Mouse (Mus musculus) bone marrow, adult 2 months (tissue): Measurements from ENCODE around the gene Msh4. TPM values are rescaled to one million over a fixed set of nuclear protein-coding genes. Genes with fewer than 3 reads are reported as not detected.

Source experiments
- H3K27ac ChIP-seq: fragments of 200-500 bp; 2 replicates; pipeline ENCODE4 v1.5.1; 2012; ENCODE audit warnings: low read depth, mild to moderate bottlenecking, control low read depth, inconsistent platforms, low read length; ENCODE audit not compliant: control insufficient read depth, poor library complexity, insufficient read depth
- H3K4me1 ChIP-seq: fragments of 200-500 bp; 2 replicates; pipeline ENCODE4 v1.6.1; 2011; ENCODE audit warnings: low read length; ENCODE audit not compliant: control insufficient read depth, insufficient read depth
- H3K4me3 ChIP-seq: fragments of 200-500 bp; replicated peaks from 2 replicates; pipeline ENCODE3; 2011; ENCODE audit warnings: mild to moderate bottlenecking, low read depth, low read length, control low read depth; ENCODE audit not compliant: control insufficient read depth
- CTCF ChIP-seq: fragments of 200-500 bp; IDR thresholded peaks from 2 replicates; pipeline ENCODE4 v1.5.1; 2011; ENCODE audit warnings: low read length, control low read depth; ENCODE audit not compliant: control insufficient read depth, insufficient read depth
- POLR2A ChIP-seq: fragments of 200-500 bp; IDR thresholded peaks from 2 replicates; pipeline ENCODE4 v1.6.1; 2011; ENCODE audit warnings: low read depth, mild to moderate bottlenecking, control low read depth, low read length, borderline replicate concordance; ENCODE audit not compliant: control insufficient read depth
- WGBS: fragments of 180-500 bp; shearing (Covaris S2); methylation state at CpG from one replicate; pipeline ENCODE4 v1.1.7; 2018; 5-methylcytosine and 5-hydroxymethylcytosine counted together
- polyA plus RNA-seq: library from polyadenylated mRNA; stranded (reverse); fragments of >200 nt; gene quantifications from 2 replicates; pipeline ENCODE4 v1.2.4, GENCODE M21; 2011; ENCODE audit warnings: low replicate concordance; ENCODE audit not compliant: missing spikeins, insufficient read depth, insufficient read length

The Msh4 gene
- polyA plus RNA-seq, 1 experiment, result not detected

DNA sequence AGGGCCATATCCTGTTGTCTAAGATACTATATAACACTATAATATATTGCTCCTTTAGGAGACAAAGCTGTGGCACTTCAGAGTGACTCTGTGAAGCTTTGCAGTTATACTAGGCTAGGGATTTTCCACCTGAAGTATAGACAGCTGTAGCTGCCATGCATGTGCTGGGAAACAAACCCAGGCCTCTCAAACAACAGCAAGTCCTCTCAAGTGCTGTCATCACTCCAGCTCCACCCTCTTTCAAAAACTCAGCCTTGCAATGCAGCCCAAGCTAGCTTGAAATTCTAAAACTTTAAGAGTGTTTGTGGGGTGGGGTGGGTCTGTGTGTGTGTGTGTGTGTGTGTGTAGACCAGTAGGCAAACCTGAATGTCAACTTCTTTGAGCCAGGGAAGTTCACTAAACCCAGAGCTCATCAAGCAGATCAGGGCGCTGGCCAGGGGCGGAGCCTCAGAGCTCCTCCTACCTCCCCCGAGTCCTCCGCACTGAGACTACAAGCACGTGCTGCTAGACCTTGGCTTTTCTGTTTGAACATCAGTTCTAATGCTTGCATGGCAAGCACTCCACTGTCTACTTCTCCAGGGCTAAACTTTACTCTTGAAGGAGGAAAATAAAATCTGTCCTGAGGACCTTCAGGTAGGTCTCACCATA, 56.4 kb downstream of the Msh4 start:
- 10% methylated on average over 5 of the region's 5 CpGs for WGBS
- TF ChIP-seq POLR2A, result no peak
- no peak for TF ChIP-seq CTCF
- no peak overlapping the region for H3K27ac ChIP-seq
- peaks cover 3% of the 10 kb centered on the region for H3K4me1 ChIP-seq
- no peak overlapping the region for H3K4me3 ChIP-seq

DNA sequence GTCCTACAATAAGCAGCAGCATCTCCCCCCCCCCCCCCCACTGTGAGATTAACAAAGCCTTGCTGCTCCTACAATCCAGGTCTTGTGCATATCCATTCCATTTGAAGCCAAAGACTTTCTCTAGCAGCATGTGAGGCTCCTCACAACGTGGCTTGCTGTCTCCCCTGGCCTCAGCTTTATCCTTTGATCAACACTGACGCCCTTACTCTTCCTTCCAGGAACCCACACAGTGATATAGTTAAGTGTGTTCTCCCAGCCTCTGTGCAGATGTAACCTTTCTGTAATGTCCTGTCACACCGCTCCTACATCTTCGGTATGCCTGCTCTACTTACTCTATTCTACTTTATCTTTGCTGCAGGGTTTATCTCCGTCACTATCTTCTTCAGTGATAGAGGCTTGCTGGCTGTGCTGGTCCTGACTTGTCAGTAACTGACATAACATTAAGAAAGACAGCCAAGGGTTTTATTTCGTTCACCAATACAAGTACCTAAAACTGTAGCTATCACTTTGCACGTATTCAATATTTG, 58.7 kb downstream of the Msh4 start:
- Histone ChIP-seq H3K4me3 (no peak overlapping the region), H3K4me1 (peaks cover 3% of the 10 kb centered on the region), H3K27ac (no peak overlapping the region)
- TF ChIP-seq POLR2A (no peak), CTCF (no peak)
- WGBS, result 69% methylated on average over 7 of the region's 7 CpGs

DNA sequence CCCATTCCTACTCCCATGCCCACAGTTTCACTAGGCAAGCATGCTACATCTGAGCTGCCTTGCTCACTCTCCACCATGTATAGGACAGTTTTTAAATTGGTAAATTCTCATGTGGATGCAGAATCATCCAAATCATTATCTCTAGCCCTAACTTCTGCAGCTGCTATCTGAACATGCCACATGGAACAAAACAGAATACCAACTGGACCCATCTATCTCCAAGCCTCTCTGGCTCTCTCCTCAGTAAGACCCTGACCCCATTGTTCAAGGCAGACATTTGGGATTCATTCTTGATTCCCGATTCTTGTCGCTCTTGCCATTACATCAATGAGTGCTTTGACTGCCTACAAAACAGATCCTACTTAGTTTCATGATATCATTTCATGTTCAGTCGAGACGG, 59.8 kb downstream of the Msh4 start:
- Histone ChIP-seq H3K4me1 (peaks cover 3% of the 10 kb centered on the region), H3K4me3 (no peak overlapping the region), H3K27ac (no peak overlapping the region)
- no peak for TF ChIP-seq POLR2A
- TF ChIP-seq CTCF, result no peak
- 91% methylated on average over 4 of the region's 4 CpGs for WGBS

DNA sequence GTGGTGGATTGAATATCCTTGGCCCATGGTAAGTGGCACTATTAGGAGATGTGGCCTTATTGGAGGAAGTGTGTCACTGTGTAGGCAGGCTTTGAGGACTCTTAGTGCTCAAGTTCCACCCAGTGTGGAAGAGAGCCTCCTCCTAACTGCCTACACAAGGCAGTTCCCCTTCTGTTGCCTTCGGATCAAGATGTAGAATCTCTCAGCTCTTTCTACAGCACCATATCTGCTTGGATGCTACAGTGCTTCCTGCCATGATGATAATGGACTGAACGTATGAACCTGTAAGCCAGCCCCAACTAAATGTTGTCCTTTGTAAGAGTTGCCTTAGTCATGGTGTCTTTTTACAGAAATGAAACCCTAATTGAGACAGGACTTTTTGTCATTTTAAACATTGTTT, 60.4 kb downstream of the Msh4 start:
- H3K4me3 ChIP-seq, result no peak overlapping the region
- 53% methylated on average over 2 of the region's 2 CpGs for WGBS
- H3K27ac ChIP-seq, result no peak overlapping the region
- TF ChIP-seq CTCF (no peak), POLR2A (no peak)
- peaks cover 3% of the 10 kb centered on the region for H3K4me1 ChIP-seq

DNA sequence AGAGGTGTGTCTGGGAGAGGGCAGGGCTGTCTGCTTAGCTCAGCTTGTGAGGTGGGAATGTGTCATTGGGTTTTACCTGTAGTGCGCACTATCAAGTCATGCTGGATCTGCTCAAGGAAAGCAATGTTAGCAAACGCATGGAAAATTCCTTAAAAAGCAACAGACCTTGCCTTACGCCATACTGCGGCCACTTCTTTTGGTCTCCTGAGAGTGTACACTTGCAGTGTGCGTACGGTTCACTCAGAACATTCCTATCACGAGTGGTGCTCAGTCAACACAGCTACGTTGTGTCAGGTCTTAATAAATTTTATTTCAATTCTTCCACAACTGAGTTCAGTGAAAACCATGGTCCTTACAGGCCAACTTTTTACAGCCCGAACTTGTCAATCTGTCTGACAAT, 61.2 kb downstream of the Msh4 start:
- TF ChIP-seq POLR2A, result no peak
- TF ChIP-seq CTCF, result no peak
- H3K4me1 ChIP-seq, result peaks cover 3% of the 10 kb centered on the region
- H3K27ac ChIP-seq, result no peak overlapping the region
- 96% methylated on average over 9 of the region's 9 CpGs for WGBS
- H3K4me3 ChIP-seq, result no peak overlapping the region

DNA sequence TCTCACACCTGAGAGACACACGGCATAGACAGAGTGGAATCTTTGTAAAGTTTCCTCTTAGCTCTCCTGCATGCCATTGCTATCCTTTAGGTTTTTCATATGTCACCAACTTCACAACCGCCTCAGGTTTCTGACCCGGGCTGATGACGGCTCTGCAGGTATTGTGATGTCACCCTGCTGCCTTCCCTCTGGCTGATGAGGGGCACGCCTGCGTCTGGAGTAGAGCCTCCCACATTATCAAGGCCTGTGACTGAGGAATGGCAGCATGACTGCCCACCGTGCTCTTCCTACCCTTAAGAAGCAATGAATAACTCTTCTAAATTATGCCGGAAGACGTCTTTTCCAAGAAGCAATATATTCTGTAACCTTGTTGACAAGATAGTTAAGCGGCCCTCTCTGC, 61.9 kb downstream of the Msh4 start, which contains the start of gene Asb17:
TSS of gene Asb17 (plus strand) at position 180 of the 400 bp plus-strand sequence.
- peaks cover 2% of the 10 kb centered on the region; the same call in 1 of the 2 replicates for H3K4me1 ChIP-seq
- no peak within 1 kb of the TSS for H3K27ac ChIP-seq
- TF ChIP-seq POLR2A, result no peak
- 91% methylated on average over 10 of the region's 10 CpGs for WGBS
- H3K4me3 ChIP-seq, result no peak within 1 kb of the TSS

DNA sequence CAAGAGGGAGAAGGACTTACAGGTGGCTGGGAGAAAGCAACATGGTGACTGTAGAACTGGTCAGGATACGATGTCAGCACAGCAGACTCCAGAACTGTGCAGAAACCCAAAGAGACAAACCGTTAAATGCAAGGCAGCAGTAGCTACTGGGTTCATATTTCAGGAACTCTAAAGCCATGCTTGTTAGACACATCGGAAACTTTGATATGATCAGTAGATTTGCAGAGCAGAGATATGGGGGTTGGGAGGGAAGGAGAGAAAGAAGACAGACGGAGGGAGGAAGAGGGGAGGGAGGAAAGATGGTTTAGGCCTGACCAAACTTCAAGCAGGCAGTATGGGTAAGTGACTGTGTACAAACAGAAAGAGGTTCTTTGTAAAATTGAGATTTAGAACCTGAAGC, 68.3 kb downstream of the Msh4 start:
- Histone ChIP-seq H3K4me1 (no peaks in the 10 kb centered on the region), H3K27ac (no peak overlapping the region), H3K4me3 (no peak overlapping the region)
- TF ChIP-seq CTCF, result no peak
- TF ChIP-seq POLR2A, result no peak
- 17% methylated on average over 4 of the region's 4 CpGs for WGBS

DNA sequence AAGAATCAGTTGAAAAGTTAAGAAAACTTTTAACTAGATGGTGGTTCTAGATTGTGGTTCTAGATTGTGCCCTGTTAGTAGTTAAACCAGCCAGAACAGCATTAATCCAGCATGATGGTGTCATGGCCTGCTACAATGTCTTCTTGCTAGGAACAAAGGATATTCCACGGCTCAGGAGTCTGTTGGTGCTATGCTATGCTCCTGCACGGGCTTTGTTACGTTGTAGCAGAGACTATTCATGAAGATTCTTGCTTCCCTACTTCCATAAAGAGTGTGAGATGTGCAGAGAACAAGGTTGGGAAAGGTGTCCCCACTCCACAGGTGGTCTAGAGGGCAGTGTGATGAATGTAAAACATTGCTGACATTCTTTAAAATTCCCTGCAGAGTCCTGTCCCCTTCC, 69.6 kb downstream of the Msh4 start:
- 85% methylated on average over 3 of the region's 3 CpGs for WGBS
- peaks cover 5% of the 10 kb centered on the region for H3K4me1 ChIP-seq
- no peak overlapping the region for H3K27ac ChIP-seq
- H3K4me3 ChIP-seq, result no peak overlapping the region
- no peak for TF ChIP-seq CTCF
- TF ChIP-seq POLR2A, result no peak
